Mouse (Mus musculus) G1E (cell line): ENCODE measurements around the gene Nt5c3b. TPM values are rescaled to one million over a fixed set of nuclear protein-coding genes. Genes with fewer than 3 reads are reported as not detected.

Source experiments
- ATAC-seq: 2 replicates; pipeline ENCODE4 v1.8.0; 2016; ENCODE audit warnings: mild to moderate bottlenecking; ENCODE audit not compliant: insufficient number of reproducible peaks, poor library complexity, low FRiP score, severe bottlenecking; ENCODE audit errors: extremely low read depth
- DNase-seq: peaks from one replicate; pipeline ENCODE4 v3.0.0; 2012; ENCODE audit warnings: low spot score
- H3K27me3 ChIP-seq: 2 replicates; pipeline ENCODE4 v1.6.1; 2012; ENCODE audit warnings: mild to moderate bottlenecking, low read length, inconsistent platforms; ENCODE audit not compliant: insufficient read depth
- H3K36me3 ChIP-seq: replicated peaks from 2 replicates; pipeline ENCODE3; 2012; ENCODE audit warnings: mild to moderate bottlenecking, inconsistent platforms
- H3K4me1 ChIP-seq: 2 replicates; pipeline ENCODE4 v1.6.1; 2012; ENCODE audit warnings: low read depth, low read length, inconsistent platforms, mixed read lengths; ENCODE audit not compliant: insufficient read depth
- H3K4me3 ChIP-seq: 2 replicates; pipeline ENCODE4 v1.5.1; 2012; ENCODE audit warnings: low read depth, mild to moderate bottlenecking, inconsistent platforms, low read length, moderate library complexity, mixed read lengths
- H3K9me3 ChIP-seq: replicated peaks from 2 replicates; pipeline ENCODE4 v1.6.1; 2012; ENCODE audit warnings: inconsistent platforms
- CTCF ChIP-seq: IDR thresholded peaks from 2 replicates; pipeline ENCODE4 v1.5.1; 2012; ENCODE audit warnings: low read depth, low read length, inconsistent platforms, mixed read lengths
- GATA1 ChIP-seq: IDR thresholded peaks from 2 replicates; pipeline ENCODE4 v1.6.1; 2012; ENCODE audit warnings: borderline replicate concordance, low read length, inconsistent platforms, mixed read lengths
- GATA2 ChIP-seq: IDR thresholded peaks from 2 replicates; pipeline ENCODE4 v1.6.1; 2012; ENCODE audit warnings: low read depth, low read length, inconsistent platforms, borderline replicate concordance
- POLR2AphosphoS5 ChIP-seq: IDR thresholded peaks from 2 replicates; pipeline ENCODE4 v1.6.1; 2012; ENCODE audit warnings: low read depth, low read length, inconsistent platforms; ENCODE audit not compliant: insufficient replicate concordance
- TAL1 ChIP-seq: conservative IDR thresholded peaks from 2 replicates; pipeline ENCODE4 v1.6.1; 2012; ENCODE audit warnings: low read depth, low read length, inconsistent platforms, mixed read lengths
- polyA plus RNA-seq: library from polyadenylated mRNA; stranded (reverse); fragments of >175 nt; gene quantifications from 2 replicates; pipeline ENCODE4 v1.2.3, GENCODE M21; 2012
- total RNA-seq, 2 experiments: library from RNA; stranded (forward) in 1 of 2; stranded (reverse) in 1 of 2; fragments of 200-1000 nt in 1 of 2; fragments of >200 nt in 1 of 2; fragmentation: Nextera tagmentation in 1 of 2; gene quantifications; 2 replicates each; pipeline ENCODE4 v1.2.3; 2014 to 2017

Nt5c3b gene
- total RNA-seq (2014; fragmentation: Nextera tagmentation) (13.3 and 18.9 TPM in 2 replicates), total RNA-seq (2017) (19.1 and 19.6 TPM in 2 replicates), polyA plus RNA-seq (41.2 and 49.0 TPM in 2 replicates)

- ATAC-seq (no peak), DNase-seq (no peak)
- Histone ChIP-seq H3K9me3 (no peaks in the 10 kb centered on the region), H3K4me1 (peaks cover 18% of the 10 kb centered on the region), H3K36me3 (peaks cover 24% of the 10 kb centered on the region), H3K27me3 (0 out of 2 replicates have a peak, but pooled peaks cover 3% of the 10 kb centered on the region), H3K4me3 (peak within 1 kb of the TSS; percentile 78)
- TF ChIP-seq TAL1 (no peak), GATA2 (no peak)
Observed at GRCm38 (mm10) chr11:100441797-100442196, at the start of gene Nt5c3b, which contains the start of gene Klhl10. Gene Nt5c3b (minus strand): TSS chr11:100441808. Gene Klhl10 (plus strand): TSS chr11:100441917.

- Histone ChIP-seq H3K4me1 (no peaks in the 10 kb centered on the region), H3K4me3 (no peak overlapping the region), H3K9me3 (no peaks in the 10 kb centered on the region), H3K27me3 (no peaks in the 10 kb centered on the region), H3K36me3 (peaks cover 95% of the 10 kb centered on the region)
- TF ChIP-seq TAL1 (no peak), CTCF (no peak), GATA1 (no peak), GATA2 (no peak), POLR2AphosphoS5 (no peak)
- DNase-seq (no peak), ATAC-seq (no peak)
Observed at GRCm38 (mm10) chr11:100490951-100491350, 49.3 kb upstream of the Nt5c3b start.

- Histone ChIP-seq H3K9me3 (no peaks in the 10 kb centered on the region), H3K4me1 (no peaks in the 10 kb centered on the region), H3K36me3 (peaks cover 98% of the 10 kb centered on the region), H3K4me3 (no peak overlapping the region), H3K27me3 (no peaks in the 10 kb centered on the region)
- TF ChIP-seq TAL1 (no peak), GATA2 (no peak), GATA1 (no peak), CTCF (no peak), POLR2AphosphoS5 (no peak)
- DNase-seq = no peak
- ATAC-seq = peak; percentile 28
Observed at GRCm38 (mm10) chr11:100485801-100486538, 44.4 kb upstream of the Nt5c3b start.

- TF ChIP-seq GATA2 (no peak), GATA1 (no peak), TAL1 (no peak), CTCF (no peak)
- ATAC-seq (no peak), DNase-seq (no peak)
- Histone ChIP-seq H3K4me1 (no peaks in the 10 kb centered on the region; the same call in 1 of the 2 replicates), H3K9me3 (no peaks in the 10 kb centered on the region), H3K36me3 (peaks cover 98% of the 10 kb centered on the region), H3K27me3 (no peaks in the 10 kb centered on the region), H3K4me3 (no peak overlapping the region)
Observed at GRCm38 (mm10) chr11:100484461-100484860, 42.9 kb upstream of the Nt5c3b start.

GRCm38 (mm10) chr11:100479152-100479551 is 37.5 kb upstream of the Nt5c3b start:
- Histone ChIP-seq H3K4me1 (peaks cover 8% of the 10 kb centered on the region; the same call in 1 of the 2 replicates), H3K27me3 (no peaks in the 10 kb centered on the region), H3K4me3 (no peak overlapping the region), H3K36me3 (peaks cover 90% of the 10 kb centered on the region), H3K9me3 (no peaks in the 10 kb centered on the region)
- TF ChIP-seq GATA2 (no peak), GATA1 (no peak), CTCF (no peak), TAL1 (no peak), POLR2AphosphoS5 (no peak)
- ATAC-seq (no peak), DNase-seq (no peak)

- DNase-seq (no peak), ATAC-seq (no peak)
- H3K36me3 ChIP-seq = peaks cover 62% of the 10 kb centered on the region
- TF ChIP-seq GATA1 (no peak), CTCF (no peak), GATA2 (no peak), POLR2AphosphoS5 (no peak), TAL1 (no peak)
- no peaks in the 10 kb centered on the region for H3K27me3 ChIP-seq
- no peak overlapping the region for H3K4me3 ChIP-seq
- H3K4me1 ChIP-seq = peaks cover 20% of the 10 kb centered on the region
- H3K9me3 ChIP-seq = no peaks in the 10 kb centered on the region
Observed at GRCm38 (mm10) chr11:100476281-100476680, 34.7 kb upstream of the Nt5c3b start.
